Mouse (Mus musculus) testis, adult 2 months (tissue): ENCODE results near the gene Mafb. TPM values are rescaled to one million over a fixed set of nuclear protein-coding genes. Genes with fewer than 3 reads are reported as not detected.

Experiments used
- H3K27ac ChIP-seq: fragments of 200-500 bp; 2 replicates; pipeline ENCODE4 v1.5.1; 2012; ENCODE audit warnings: low read depth, low read length; ENCODE audit not compliant: control insufficient read depth, insufficient read depth
- H3K27me3 ChIP-seq: fragments of 200-500 bp; 2 replicates; pipeline ENCODE4 v1.6.1; 2012; ENCODE audit warnings: mild to moderate bottlenecking, low read length, moderate library complexity; ENCODE audit not compliant: control insufficient read depth, insufficient read depth
- H3K36me3 ChIP-seq: fragments of 200-500 bp; 2 replicates; pipeline ENCODE4 v1.6.1; 2012; ENCODE audit warnings: mild to moderate bottlenecking, low read length; ENCODE audit not compliant: control insufficient read depth, insufficient read depth
- H3K4me1 ChIP-seq: fragments of 200-500 bp; 2 replicates; pipeline ENCODE4 v1.6.1; 2012; ENCODE audit warnings: low read length; ENCODE audit not compliant: control insufficient read depth, insufficient read depth
- H3K4me3 ChIP-seq: fragments of 200-500 bp; 2 replicates; pipeline ENCODE4 v1.5.1; 2012; ENCODE audit warnings: low read depth, mild to moderate bottlenecking, low read length, moderate library complexity, mixed read lengths; ENCODE audit not compliant: control insufficient read depth
- CTCF ChIP-seq: fragments of 200-500 bp; IDR thresholded peaks from 2 replicates; pipeline ENCODE4 v1.5.1; 2012; ENCODE audit warnings: low read depth, mild to moderate bottlenecking, inconsistent platforms, low read length, moderate library complexity; ENCODE audit not compliant: control insufficient read depth, insufficient read depth, insufficient replicate concordance
- POLR2A ChIP-seq: fragments of 200-500 bp; IDR thresholded peaks from 2 replicates; pipeline ENCODE4 v1.6.1; 2012; ENCODE audit warnings: low read depth, mild to moderate bottlenecking, inconsistent platforms, low read length, moderate library complexity; ENCODE audit not compliant: control insufficient read depth
- polyA plus RNA-seq: library from polyadenylated mRNA; depleted of rRNA; stranded (reverse); fragments of >200 nt; gene quantifications from 2 replicates; pipeline ENCODE4 v1.2.3, GENCODE M21; 2012; rRNA removed

Mafb gene
- polyA plus RNA-seq, 1 experiment: 3.5 TPM

GRCm38 (mm10) chr2:160327167-160327566 lies 39.7 kb downstream of the Mafb start:
- H3K27ac ChIP-seq: no peak overlapping the region
- H3K4me1 ChIP-seq: peaks cover 2% of the 10 kb centered on the region; the same call in 1 of the 2 replicates
- TF ChIP-seq POLR2A: no peak
- TF ChIP-seq CTCF: no peak
- no peaks in the 10 kb centered on the region for H3K27me3 ChIP-seq
- H3K4me3 ChIP-seq: no peak overlapping the region
- no peaks in the 10 kb centered on the region for H3K36me3 ChIP-seq

GRCm38 (mm10) chr2:160325105-160325644 lies 41.7 kb downstream of the Mafb start:
- no peak overlapping the region for H3K27ac ChIP-seq
- peaks cover 2% of the 10 kb centered on the region; the same call in 1 of the 2 replicates for H3K4me1 ChIP-seq
- no peak for TF ChIP-seq CTCF
- no peak for TF ChIP-seq POLR2A
- no peaks in the 10 kb centered on the region for H3K27me3 ChIP-seq
- no peak overlapping the region for H3K4me3 ChIP-seq
- no peaks in the 10 kb centered on the region for H3K36me3 ChIP-seq

GRCm38 (mm10) chr2:160321829-160322228 lies 45.0 kb downstream of the Mafb start:
- H3K36me3 ChIP-seq: no peaks in the 10 kb centered on the region
- H3K4me1 ChIP-seq: no peaks in the 10 kb centered on the region
- TF ChIP-seq CTCF: no peak
- TF ChIP-seq POLR2A: no peak
- no peaks in the 10 kb centered on the region for H3K27me3 ChIP-seq
- H3K4me3 ChIP-seq: no peak overlapping the region
- no peak overlapping the region for H3K27ac ChIP-seq

GRCm38 (mm10) chr2:160318255-160318654 lies 48.6 kb downstream of the Mafb start:
- Histone ChIP-seq H3K36me3 (no peaks in the 10 kb centered on the region), H3K4me3 (no peak overlapping the region), H3K27me3 (no peaks in the 10 kb centered on the region), H3K27ac (no peak overlapping the region), H3K4me1 (no peaks in the 10 kb centered on the region)
- no peak for TF ChIP-seq CTCF
- no peak for TF ChIP-seq POLR2A

Other genes with a start within 250 kb of the Mafb start
- gene Gm826, start 32.9 kb downstream of the Mafb start, polyA plus RNA-seq: 0.31 and 0.77 TPM in 2 replicates